Mouse (Mus musculus): ENCODE measurements around the gene Hipk2. TPM values are rescaled to one million over a fixed set of nuclear protein-coding genes. Genes with fewer than 3 reads are reported as not detected.
A peak's percentile ranks its signal among the peaks of the same experiment; 100 is the strongest.

Gene Hipk2
- polyA plus RNA-seq, 1 experiment, result 34.3 TPM

DNA sequence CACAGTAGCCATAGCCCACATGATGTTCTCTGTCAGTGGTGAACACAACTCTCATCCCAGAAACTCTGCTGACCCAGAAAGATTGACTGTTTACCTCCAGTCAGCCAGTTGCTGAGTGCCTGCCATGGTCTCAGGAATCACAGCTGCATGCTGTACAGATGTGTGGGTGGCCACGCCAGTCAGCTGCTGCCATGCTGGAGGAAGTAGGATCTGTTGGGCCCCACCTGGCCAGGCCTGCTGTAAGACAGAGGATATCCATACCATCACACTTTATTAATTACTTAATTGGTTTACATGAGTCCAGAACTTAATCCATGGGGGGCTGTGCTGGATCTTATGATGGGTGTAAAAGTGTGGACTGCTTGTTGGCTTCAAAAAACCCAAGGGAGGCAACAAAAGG lies 154.6 kb downstream of the Hipk2 start:
- H3K27me3 ChIP-seq (ENCODE audit: control insufficient read depth, insufficient read depth, low read length), result no peaks in the 10 kb centered on the region
- 100% methylated on average over 1 of the region's 1 CpGs for WGBS
- no peak for TF ChIP-seq POLR2A (IDR thresholded peaks at IDR 0.05; ENCODE audit: borderline replicate concordance, insufficient read depth, low read length)
- no peak for TF ChIP-seq CTCF (IDR thresholded peaks at IDR 0.05; ENCODE audit: borderline replicate concordance, insufficient read depth, low read depth, low read length)
- peak overlapping the region; percentile 82; the same call in 1 of the 2 replicates for H3K27ac ChIP-seq (ENCODE audit: insufficient read depth, low read length)
- no peak overlapping the region for H3K4me3 ChIP-seq (replicated peaks; ENCODE audit: insufficient read depth, low read depth, low read length)
- H3K4me1 ChIP-seq (ENCODE audit: control insufficient read depth, insufficient read depth, low read length), result peaks cover 6% of the 10 kb centered on the region
- no peak for DNase-seq

DNA sequence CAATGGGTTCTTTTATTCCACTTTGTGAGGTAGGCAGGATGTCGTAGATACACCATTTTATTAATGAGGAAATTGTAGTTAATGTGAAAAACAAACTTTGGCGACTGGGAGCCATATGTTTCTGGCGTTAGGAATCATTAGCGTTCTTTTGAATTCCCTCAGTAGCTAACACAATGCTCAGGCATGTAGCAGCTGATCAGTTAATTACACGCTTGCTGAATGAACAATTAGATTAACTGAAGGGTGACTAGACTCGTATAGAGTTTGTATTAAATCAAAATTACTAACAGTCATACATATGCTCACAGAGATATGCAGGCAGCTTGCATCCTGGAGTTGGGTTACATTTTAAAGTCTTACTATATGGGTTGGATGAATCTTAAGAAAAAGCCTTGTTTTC lies 156.7 kb downstream of the Hipk2 start:
- DNase-seq, result no peak
- no peaks in the 10 kb centered on the region for H3K27me3 ChIP-seq (ENCODE audit: control insufficient read depth, insufficient read depth, low read length)
- H3K4me3 ChIP-seq (replicated peaks; ENCODE audit: insufficient read depth, low read depth, low read length), result no peak overlapping the region
- peaks cover 6% of the 10 kb centered on the region for H3K4me1 ChIP-seq (ENCODE audit: control insufficient read depth, insufficient read depth, low read length)
- WGBS, result 60% methylated on average over 6 of the region's 6 CpGs
- no peak overlapping the region for H3K27ac ChIP-seq (ENCODE audit: insufficient read depth, low read length)
- no peak for TF ChIP-seq POLR2A (IDR thresholded peaks at IDR 0.05; ENCODE audit: borderline replicate concordance, insufficient read depth, low read length)
- TF ChIP-seq CTCF (IDR thresholded peaks at IDR 0.05; ENCODE audit: borderline replicate concordance, insufficient read depth, low read depth, low read length), result no peak

DNA sequence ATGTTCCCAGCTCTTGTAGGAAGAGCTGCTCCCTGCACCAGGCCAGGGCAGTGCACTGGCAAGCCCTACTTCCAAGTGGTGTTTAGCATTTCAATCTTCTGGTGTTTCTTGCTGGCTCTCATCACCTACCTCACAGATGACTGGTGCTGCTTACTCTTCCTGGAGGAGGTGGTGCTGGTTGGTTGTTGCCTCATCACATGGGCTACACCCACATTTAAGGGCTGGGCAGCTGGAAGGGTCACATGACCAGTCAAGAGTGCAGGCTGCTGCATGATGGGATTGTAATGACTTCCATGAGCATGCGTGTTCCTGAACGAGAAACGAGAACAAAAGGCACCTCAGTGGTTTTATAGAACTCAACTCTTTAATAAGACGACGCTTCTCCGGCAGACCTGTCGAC lies 157.3 kb downstream of the Hipk2 start:
- Histone ChIP-seq H3K27ac (ENCODE audit: insufficient read depth, low read length) (no peak overlapping the region), H3K4me1 (ENCODE audit: control insufficient read depth, insufficient read depth, low read length) (peaks cover 6% of the 10 kb centered on the region), H3K4me3 (replicated peaks; ENCODE audit: insufficient read depth, low read depth, low read length) (no peak overlapping the region), H3K27me3 (ENCODE audit: control insufficient read depth, insufficient read depth, low read length) (no peaks in the 10 kb centered on the region)
- 92% methylated on average over 7 of the region's 7 CpGs for WGBS
- TF ChIP-seq POLR2A (IDR thresholded peaks at IDR 0.05; ENCODE audit: borderline replicate concordance, insufficient read depth, low read length) (no peak), CTCF (IDR thresholded peaks at IDR 0.05; ENCODE audit: borderline replicate concordance, insufficient read depth, low read depth, low read length) (no peak)
- DNase-seq, result no peak

DNA sequence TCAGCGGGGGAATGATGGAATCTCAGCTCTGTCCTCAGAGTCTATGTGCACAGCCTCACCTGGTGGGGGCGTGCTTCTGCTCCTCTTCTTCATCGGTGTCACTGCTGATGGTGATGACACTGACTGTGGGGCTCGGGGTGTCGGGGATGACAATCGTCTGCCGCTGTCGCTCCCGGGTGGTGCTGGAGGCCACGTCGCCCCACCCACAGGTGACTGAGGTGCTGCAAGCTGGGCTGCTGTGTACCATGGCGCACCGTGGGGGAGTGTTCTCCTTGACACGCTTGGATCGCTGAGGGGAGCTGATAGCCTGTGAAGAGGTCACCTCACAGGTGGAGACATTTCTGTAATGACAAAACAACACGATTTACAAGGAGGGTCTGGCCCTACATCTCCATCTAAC lies 160.1 kb downstream of the Hipk2 start:
- H3K27me3 ChIP-seq (ENCODE audit: control insufficient read depth, insufficient read depth, low read length), result no peaks in the 10 kb centered on the region
- DNase-seq, result no peak
- H3K4me3 ChIP-seq (replicated peaks; ENCODE audit: insufficient read depth, low read depth, low read length), result no peak overlapping the region
- no peak for TF ChIP-seq POLR2A (IDR thresholded peaks at IDR 0.05; ENCODE audit: borderline replicate concordance, insufficient read depth, low read length)
- H3K4me1 ChIP-seq (ENCODE audit: control insufficient read depth, insufficient read depth, low read length), result peaks cover 3% of the 10 kb centered on the region; the same call in 1 of the 2 replicates
- H3K27ac ChIP-seq (ENCODE audit: insufficient read depth, low read length), result no peak overlapping the region
- WGBS, result 92% methylated on average over 16 of the region's 16 CpGs

DNA sequence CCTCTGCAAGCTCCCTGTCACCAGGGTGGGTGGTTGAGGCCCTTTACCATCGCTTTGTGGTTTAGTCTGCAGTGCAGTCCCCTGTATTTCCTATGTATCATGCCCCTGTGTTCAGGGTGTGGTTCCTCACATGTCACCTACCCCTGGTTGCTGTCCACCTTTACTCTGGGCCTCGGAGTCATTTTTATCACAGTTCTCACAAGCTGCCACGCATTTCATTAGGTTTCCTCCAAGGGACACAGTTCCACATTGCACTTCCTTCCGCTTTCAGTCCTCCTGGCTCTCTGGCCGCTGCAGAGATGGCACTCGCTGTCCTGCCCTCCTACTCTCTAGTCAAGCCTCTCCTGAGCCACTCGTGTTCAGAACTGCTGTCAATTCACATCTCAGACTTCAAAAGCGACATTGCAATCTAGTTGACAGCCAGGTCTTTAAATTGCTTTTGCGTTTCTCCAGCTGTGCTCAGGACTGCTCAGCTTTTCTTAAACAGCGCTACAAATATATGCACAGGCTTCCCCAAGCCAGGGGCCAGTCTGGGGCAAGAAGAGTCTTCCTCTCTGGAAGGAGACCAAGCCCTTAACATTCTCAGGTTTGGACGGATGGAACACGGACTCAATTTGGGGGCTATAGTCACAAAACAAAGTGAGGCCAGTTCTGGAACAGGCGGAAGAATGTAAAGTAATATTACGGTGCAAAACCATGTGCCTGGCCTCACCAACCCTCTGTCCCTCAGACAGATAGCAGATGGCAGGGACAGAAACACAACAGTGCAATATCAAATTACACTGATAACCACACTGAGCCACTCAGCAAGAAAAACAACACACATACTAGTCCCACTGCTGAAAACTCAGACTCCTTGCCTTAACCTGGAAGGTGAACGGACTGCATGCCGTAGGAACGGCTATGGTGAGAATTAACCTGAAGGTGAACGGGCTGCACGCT lies 161.7 kb downstream of the Hipk2 start:
- no peak overlapping the region for H3K4me3 ChIP-seq (replicated peaks; ENCODE audit: insufficient read depth, low read depth, low read length)
- TF ChIP-seq CTCF (IDR thresholded peaks at IDR 0.05; ENCODE audit: borderline replicate concordance, insufficient read depth, low read depth, low read length) (no peak), POLR2A (IDR thresholded peaks at IDR 0.05; ENCODE audit: borderline replicate concordance, insufficient read depth, low read length) (no peak)
- H3K4me1 ChIP-seq (ENCODE audit: control insufficient read depth, insufficient read depth, low read length), result no peaks in the 10 kb centered on the region
- 82% methylated on average over 19 of the region's 19 CpGs for WGBS
- DNase-seq, result no peak
- no peak overlapping the region for H3K27ac ChIP-seq (ENCODE audit: insufficient read depth, low read length)
- H3K27me3 ChIP-seq (ENCODE audit: control insufficient read depth, insufficient read depth, low read length), result no peaks in the 10 kb centered on the region

DNA sequence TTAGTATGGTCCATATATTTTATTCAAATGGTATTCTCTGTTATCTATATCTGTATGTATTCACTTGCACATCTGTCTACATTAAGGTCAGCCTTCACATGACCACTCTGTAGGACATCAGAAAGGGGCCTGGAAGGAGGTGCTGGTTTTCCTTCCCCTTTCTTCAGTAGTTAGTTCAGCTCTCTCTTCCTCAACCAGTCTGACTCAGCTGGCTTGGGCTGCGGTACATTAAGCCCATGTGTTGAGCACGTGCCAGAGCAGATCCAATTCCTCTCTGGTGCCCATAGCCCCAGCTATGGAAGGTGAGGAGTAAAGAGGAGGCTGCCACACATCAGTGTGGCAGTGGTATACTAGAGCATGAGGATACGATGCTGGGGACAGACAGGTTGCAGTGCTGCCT lies 165.5 kb downstream of the Hipk2 start:
- Histone ChIP-seq H3K4me1 (ENCODE audit: control insufficient read depth, insufficient read depth, low read length) (no peaks in the 10 kb centered on the region), H3K27ac (ENCODE audit: insufficient read depth, low read length) (no peak overlapping the region), H3K4me3 (replicated peaks; ENCODE audit: insufficient read depth, low read depth, low read length) (no peak overlapping the region), H3K27me3 (ENCODE audit: control insufficient read depth, insufficient read depth, low read length) (no peaks in the 10 kb centered on the region)
- DNase-seq, result no peak
- WGBS, result 83% methylated on average over 3 of the region's 3 CpGs
- TF ChIP-seq CTCF (IDR thresholded peaks at IDR 0.05; ENCODE audit: borderline replicate concordance, insufficient read depth, low read depth, low read length) (no peak), POLR2A (IDR thresholded peaks at IDR 0.05; ENCODE audit: borderline replicate concordance, insufficient read depth, low read length) (no peak)

DNA sequence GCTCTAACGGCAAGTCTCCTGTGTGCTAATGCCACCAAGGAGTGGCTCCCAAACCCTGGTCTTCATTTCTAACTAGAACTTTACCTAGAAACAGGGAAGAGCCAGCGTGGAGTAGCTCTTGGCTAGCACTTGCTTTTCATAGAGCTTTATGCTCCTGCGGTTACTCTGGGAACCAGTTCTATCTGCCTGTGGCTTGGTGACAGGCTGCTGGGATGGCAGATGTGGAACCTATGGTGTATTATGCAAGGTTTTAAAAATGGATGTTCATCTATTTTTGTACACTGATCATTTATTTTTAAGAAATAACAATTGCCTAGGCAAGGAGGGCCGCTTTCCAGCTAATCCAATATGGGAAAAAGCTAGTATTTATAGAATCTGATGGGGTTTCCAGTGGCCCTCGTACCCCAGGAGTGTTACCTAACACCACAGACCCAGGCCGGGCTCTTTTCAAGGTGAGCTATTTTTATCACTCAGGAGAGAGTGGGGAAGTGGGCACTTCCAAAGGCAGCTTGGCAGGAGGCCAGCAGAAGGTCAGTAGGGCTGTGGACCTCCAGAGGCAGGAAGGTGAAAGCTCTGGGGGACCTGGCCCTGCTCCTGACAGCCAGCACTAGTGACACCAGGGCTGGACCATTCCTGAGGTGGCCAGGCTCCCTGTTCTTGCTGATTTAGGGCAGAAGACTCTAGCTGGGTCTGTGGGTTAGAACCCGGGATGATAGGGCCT lies 171.5 kb downstream of the Hipk2 start:
- Histone ChIP-seq H3K4me3 (replicated peaks; ENCODE audit: insufficient read depth, low read depth, low read length) (no peak overlapping the region), H3K27ac (ENCODE audit: insufficient read depth, low read length) (no peak overlapping the region), H3K4me1 (ENCODE audit: control insufficient read depth, insufficient read depth, low read length) (no peaks in the 10 kb centered on the region), H3K27me3 (ENCODE audit: control insufficient read depth, insufficient read depth, low read length) (no peaks in the 10 kb centered on the region)
- WGBS, result 77% methylated on average over 7 of the region's 7 CpGs
- TF ChIP-seq POLR2A (IDR thresholded peaks at IDR 0.05; ENCODE audit: borderline replicate concordance, insufficient read depth, low read length) (no peak), CTCF (IDR thresholded peaks at IDR 0.05; ENCODE audit: borderline replicate concordance, insufficient read depth, low read depth, low read length) (no peak)
- no peak for DNase-seq

DNA sequence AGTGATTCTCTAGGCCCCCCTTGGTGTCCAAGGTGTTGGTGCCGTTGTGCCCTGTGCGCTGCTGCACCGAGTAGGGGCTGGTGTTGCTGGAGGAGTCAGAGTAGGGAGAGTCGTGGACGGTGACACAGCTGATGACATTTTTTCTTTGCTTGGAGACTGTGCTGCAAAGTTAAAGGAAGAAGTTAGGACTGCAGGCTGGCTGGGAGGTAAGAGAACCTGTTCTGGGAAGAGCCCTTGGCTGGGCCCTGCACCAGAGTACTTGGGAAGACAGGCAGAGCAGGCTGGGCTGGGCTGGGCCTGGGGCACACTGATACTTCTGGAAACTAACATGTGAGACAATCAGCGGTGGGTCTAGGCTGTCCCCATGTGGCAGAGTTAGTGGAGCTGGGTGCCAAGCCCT lies 172.4 kb downstream of the Hipk2 start:
- no peak overlapping the region for H3K4me3 ChIP-seq (replicated peaks; ENCODE audit: insufficient read depth, low read depth, low read length)
- TF ChIP-seq CTCF (IDR thresholded peaks at IDR 0.05; ENCODE audit: borderline replicate concordance, insufficient read depth, low read depth, low read length) (no peak), POLR2A (IDR thresholded peaks at IDR 0.05; ENCODE audit: borderline replicate concordance, insufficient read depth, low read length) (no peak)
- DNase-seq, result no peak
- no peak overlapping the region for H3K27ac ChIP-seq (ENCODE audit: insufficient read depth, low read length)
- no peaks in the 10 kb centered on the region for H3K4me1 ChIP-seq (ENCODE audit: control insufficient read depth, insufficient read depth, low read length)
- H3K27me3 ChIP-seq (ENCODE audit: control insufficient read depth, insufficient read depth, low read length), result no peaks in the 10 kb centered on the region
- 90% methylated on average over 6 of the region's 6 CpGs for whole genome bisulfite sequencing

Data from cerebellum, adult 2 months (tissue).